Mouse (Mus musculus): ENCODE measurements at regions not wholly inside any gene's neighbourhood (a gene's known extent, or its start where the extent isn't known, plus 50 kb on each side); places are given as distances from the start of the nearest gene placed in this dataset.
A peak's percentile ranks its signal among the peaks of the same experiment; 100 is the strongest.

DNA sequence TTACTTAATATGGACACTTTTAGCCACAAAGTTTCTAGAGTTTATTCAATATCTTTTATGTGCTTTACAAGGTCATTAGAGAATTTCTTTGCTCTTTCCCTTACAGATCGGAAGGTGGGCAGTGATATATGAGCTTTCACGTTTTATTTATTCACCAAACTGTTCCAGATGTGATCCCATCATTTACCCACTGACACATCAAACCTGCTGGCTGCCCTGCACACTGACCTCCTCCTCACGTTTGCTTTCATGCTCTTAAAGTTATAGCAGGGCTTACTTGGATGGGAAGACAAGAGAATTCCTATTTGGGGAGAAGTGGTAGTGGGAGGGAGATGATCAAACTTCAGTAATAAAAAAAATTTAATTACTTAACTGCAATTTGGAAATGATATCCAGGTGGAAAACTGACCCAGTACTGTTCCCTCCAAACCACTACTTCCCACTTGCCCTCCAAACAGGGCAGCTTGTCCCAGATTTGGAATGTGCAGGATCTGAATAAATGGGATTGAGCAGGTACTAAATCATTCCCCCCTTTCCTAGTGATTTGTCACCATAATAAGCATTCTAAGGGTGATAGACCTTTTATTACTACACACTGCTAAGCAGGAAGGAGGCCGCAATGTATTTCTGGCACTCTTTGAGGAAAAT is 144.2 kb downstream of the 1700020N15Rik start:
- Histone ChIP-seq H3K27me3 (no peaks in the 10 kb centered on the region), H3K9ac (replicated peaks) (no peak overlapping the region), H3K4me3 (replicated peaks) (no peak overlapping the region), H3K27ac (no peak overlapping the region), H3K4me2 (no peak overlapping the region), H3K9me3 (no peaks in the 10 kb centered on the region), H3K36me3 (no peaks in the 10 kb centered on the region), H3K4me1 (replicated peaks) (no peaks in the 10 kb centered on the region)
- 22% methylated on average over 4 of the region's 4 CpGs for WGBS
- no peak for ATAC-seq (ENCODE audit: insufficient number of reproducible peaks, insufficient read depth, low FRiP score, low TSS enrichment, low read depth)

DNA sequence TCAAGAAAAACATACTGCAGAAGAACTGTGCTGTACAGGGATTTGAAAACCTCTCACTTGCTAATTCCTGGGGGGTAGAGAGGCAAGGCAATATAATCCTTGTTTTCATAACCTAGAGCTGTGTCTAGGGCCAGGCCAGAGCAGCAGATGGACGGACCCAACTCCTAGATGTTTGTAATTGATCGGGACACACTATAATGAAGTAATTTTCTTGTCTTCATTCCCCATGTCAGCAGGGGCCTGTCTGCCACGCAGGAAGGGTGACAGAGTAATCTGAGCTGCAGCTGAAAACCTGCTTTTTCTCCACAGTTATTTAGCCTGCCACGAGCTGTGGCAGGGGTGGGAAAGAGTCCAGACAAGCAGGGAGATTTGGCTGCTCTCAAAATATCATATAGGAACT is 149.2 kb downstream of the 1700020N15Rik start:
- no peak for ATAC-seq (ENCODE audit: insufficient number of reproducible peaks, insufficient read depth, low FRiP score, low TSS enrichment, low read depth)
- no peaks in the 10 kb centered on the region for H3K9me3 ChIP-seq

DNA sequence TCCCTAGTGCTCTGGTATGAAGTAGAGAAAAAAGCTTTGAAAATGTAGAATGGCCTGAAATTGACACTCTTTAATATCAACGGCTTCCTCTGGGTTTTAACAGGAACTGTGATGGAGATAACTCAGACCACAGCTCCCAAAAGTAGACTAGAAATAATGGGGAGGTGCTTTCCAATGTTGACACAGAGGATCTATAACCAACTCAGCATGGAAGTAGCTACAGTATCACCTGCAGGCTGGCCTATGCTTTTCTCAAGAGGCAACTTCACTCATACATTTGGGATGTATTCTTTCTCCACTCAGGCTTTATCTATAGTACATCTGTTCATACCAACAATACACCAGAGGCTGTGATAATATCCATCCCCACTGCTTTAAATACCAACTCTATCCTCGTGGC is 154.5 kb downstream of the 1700020N15Rik start:
- H3K4me1 ChIP-seq (replicated peaks): no peaks in the 10 kb centered on the region
- H3K27me3 ChIP-seq: no peaks in the 10 kb centered on the region
- no peaks in the 10 kb centered on the region for H3K36me3 ChIP-seq
- H3K4me3 ChIP-seq (replicated peaks): no peak overlapping the region
- H3K27ac ChIP-seq: no peak overlapping the region
- H3K4me2 ChIP-seq: no peak overlapping the region
- ATAC-seq (ENCODE audit: insufficient number of reproducible peaks, insufficient read depth, low FRiP score, low TSS enrichment, low read depth): no peak
- 68% methylated on average over 2 of the region's 2 CpGs for WGBS
- H3K9me3 ChIP-seq: no peaks in the 10 kb centered on the region
- H3K9ac ChIP-seq (replicated peaks): no peak overlapping the region

More for the DNA sequence above, 149.2 kb downstream of the 1700020N15Rik start:
- Histone ChIP-seq H3K27me3 (no peaks in the 10 kb centered on the region), H3K9ac (replicated peaks) (no peak overlapping the region), H3K27ac (0 out of 2 replicates have a peak overlapping the region, but pooled peaks have one; percentile 7), H3K36me3 (no peaks in the 10 kb centered on the region), H3K4me3 (replicated peaks) (no peak overlapping the region), H3K4me1 (replicated peaks) (no peaks in the 10 kb centered on the region), H3K4me2 (no peak overlapping the region)
- WGBS: 22% methylated on average over 4 of the region's 4 CpGs

Data from limb, embryonic 12.5 days (tissue).